Mouse (Mus musculus) adrenal gland, postnatal 10 days (tissue): ENCODE measurements around the gene Efna3. TPM values are rescaled to one million over a fixed set of nuclear protein-coding genes. Genes with fewer than 3 reads are reported as not detected.

Source experiments
- DNase-seq: peaks from one replicate; pipeline ENCODE4 v3.0.0; 2021; ENCODE audit warnings: mixed read lengths
- total RNA-seq, 2 experiments: library from RNA; stranded (reverse); gene quantifications; 2 replicates each; pipeline ENCODE4 v1.2.3; 2021

Efna3 gene
- total RNA-seq, 2 experiments from 2014 or later: 0.51 to 0.73 TPM

DNA sequence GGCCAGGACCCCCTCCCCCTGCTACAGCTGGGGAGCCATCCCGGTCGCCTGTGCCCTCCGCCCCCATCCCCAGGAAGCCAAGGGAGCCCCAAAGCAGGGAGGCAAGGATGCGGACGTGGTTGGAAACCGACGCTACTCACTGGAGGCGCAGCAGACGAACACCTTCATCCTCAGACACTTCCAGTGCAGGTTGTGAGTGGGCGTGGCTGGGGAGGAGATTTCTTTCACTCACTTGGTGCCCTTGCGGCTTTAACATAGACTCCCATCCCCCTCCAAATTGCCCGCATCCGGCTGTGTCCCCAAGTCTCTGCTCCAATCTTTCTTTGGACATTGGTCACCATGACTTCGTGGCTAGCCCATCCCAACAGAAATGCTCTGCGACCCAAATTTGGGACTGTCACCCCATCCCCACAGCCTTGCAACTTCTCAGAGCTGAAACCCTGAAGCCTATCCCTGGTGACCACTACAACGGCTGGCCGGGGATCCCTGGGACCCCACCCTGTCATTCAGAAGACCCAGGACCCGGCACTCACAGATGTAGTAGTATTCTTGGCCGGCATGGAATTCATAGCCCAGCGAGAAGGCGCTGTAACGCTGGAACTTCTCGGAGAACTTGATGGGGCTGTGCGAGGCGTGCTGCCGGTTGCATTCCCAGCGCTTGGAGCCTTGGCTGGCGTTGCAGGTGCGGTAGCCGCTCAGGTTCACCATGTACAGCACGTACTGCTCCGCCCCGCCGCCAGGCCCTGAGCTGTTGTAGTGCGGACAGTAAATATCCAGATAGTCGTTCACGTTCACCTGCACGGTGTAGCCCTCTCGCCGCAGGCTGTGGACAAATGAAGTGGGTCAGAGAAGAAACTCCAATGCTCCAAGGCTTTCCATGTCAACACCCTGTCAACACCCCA lies 6.6 kb downstream of the Efna3 start:
- DNase-seq: no peak

GRCm38 (mm10) chr3:89315195-89315929 lies 7.4 kb downstream of the Efna3 start:
- peak; percentile 88 for DNase-seq

- no peak for DNase-seq
These were observed 8.0 kb downstream of the Efna3 start for GRCm38 (mm10) chr3:89314791-89315190.

GRCm38 (mm10) chr3:89314340-89314739 lies 8.4 kb downstream of the Efna3 start:
- no peak for DNase-seq

DNA sequence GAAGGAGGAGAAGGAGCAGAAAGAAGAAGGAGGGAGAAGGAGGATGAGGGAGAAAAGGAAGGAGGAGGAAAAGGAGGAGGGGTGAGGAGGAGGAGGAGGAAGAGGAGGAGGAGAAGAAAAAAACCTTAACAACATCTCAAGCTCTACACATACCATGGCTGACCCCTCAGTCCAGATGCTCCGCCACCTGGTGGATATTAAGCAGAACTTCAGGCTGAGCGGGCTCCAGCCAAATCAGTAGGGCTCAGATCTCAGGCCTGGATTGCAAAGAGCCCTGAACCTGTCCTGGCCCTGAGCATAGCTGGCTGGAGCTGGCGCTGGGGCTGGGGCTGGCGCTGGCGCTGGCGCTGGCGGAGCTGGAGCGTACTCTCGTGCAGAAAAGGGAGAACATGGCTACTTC lies 14.7 kb downstream of the Efna3 start:
- DNase-seq: peak; percentile 83

GRCm38 (mm10) chr3:89305551-89306325 lies 17.0 kb downstream of the Efna3 start:
- peak; percentile 42 for DNase-seq

DNA sequence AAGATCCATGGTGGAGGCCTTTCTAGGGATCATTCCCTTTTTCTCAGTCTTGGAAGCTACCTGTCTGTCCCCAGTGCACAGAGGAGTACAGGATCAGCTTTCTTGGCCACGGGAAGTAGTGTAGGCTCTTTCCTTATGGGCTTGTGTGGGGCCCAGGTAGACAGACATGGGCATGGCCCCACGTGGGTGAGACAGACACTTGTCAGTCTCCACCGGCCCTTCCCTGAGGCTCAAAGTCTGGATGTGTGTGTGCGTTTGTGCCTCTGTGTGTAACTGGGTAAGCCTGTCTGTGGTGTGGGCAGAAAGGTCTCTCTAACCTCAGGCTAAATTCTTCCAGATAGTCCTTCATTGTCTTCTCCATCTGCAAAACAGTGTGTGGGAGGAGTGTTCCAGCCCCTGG lies 17.7 kb downstream of the Efna3 start:
- no peak for DNase-seq

DNA sequence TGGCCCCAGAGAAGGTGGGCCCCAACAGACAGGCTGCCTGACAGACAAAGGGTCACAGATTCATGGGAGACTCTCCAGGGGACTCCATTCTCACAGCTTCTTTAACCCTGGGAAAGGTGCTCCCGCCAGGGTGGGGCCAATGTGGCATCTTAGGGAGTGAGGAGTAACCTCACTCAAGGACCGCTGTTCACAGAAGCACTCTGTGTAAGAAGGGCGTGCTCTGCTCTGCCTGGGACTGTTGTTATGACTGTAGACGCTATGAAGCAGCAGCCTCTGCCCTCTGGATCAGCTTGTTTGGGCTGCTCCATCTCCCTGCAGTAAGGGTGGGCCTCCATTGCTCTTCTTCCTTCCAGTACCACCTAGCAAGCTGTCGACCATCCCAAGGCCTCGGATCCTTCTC lies 18.3 kb downstream of the Efna3 start:
- no peak for DNase-seq

- DNase-seq: no peak
These were observed 22.3 kb downstream of the Efna3 start for GRCm38 (mm10) chr3:89300514-89300913.

DNA sequence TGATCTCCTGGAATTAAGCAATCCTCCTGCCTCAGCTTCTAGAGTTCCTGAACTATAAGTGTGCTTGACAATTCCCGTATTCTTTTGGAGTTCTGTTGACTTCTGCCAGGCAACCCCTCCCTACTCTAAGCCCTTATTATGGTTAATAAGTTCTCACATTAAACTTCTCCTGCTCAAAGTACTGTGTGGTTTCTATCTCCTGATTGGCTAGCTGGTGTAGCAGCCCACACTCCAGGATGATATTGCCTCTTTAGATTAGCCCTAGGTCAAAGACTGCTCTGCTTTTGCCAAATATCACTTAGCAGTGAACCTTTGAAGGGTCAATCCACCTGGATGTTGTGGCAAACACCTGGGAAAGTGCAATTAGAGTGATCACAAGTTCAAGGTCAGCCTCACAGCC lies 22.7 kb downstream of the Efna3 start:
- no peak for DNase-seq

- DNase-seq: peak; percentile 60
These were observed 23.3 kb downstream of the Efna3 start for GRCm38 (mm10) chr3:89299499-89299898.

DNA sequence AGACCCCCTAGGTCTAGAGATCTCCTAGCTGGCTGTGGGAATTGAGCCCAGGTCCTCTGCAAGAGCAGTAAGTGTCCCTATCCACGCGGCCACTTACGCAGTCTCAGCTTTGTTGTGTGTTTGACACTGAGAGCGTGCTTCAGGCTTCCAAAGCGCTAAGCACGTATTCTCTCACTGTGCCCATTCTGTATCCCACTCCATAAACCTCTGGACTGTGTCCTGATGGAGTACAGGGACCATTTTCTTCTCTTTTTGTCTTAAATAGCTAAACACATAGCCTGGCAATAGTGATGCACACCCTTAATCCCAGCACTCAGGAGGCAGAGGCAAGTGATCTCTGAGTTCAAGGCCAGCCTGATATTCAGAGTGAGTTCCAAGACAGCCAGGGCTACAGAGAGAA lies 23.9 kb downstream of the Efna3 start:
- DNase-seq: no peak

DNA sequence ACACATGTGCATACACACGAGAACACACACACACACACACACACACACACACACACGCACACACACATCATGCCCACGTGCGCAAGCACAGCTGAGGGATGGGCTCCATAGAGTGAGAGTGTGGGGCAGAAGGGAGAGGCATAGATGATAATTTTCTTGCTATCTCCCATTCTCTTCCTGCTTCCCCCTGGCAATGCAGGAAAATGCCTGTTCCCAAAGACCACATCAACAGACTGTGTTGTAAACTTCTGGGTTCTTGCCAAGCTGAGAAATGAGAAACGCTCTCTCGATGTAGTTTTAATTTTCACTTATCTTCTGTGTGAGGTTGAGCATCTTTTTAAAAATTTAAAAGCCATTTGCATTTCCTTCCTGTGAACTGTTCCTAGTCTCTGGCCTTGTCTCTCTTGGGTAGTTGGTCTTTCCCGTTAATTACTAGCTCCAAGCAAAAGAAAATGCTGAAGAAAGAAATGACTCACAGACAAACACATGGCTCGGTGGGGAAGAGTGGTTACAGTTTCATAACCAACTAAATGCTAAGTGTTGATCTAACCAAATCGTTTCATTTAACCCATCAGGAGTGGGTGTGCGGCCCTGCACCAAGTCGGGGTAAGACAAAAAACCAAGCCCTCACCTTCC lies 25.9 kb downstream of the Efna3 start:
- no peak for DNase-seq

DNA sequence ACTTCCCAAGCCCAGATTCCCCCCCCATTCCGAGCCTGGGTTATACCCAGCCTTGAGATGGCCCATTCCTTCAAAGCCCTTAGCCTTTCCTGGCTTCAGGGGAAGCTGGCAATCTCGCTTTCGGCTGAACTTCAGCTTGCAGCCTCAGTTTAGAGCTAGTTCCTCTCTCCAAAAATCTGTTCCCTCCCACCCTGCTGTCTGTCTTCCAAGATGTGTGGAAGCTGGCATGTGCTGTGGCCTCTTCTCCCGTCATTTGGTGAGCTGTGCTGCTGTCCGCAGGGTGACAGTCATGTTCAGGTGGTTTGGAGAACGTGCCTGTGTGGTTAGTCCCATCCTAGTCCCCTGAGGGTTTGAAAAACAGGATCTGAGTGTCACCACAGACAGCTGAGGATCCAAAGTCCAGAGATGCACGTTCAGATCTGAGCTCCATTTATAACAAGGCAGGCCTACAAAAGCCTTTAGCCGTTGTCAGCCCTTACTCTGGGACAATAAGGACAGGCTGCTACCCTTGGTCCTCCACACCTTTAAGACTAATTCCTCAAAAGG lies 27.0 kb downstream of the Efna3 start:
- no peak for DNase-seq

- no peak for DNase-seq
These were observed 28.6 kb downstream of the Efna3 start for GRCm38 (mm10) chr3:89294195-89294594.

DNA sequence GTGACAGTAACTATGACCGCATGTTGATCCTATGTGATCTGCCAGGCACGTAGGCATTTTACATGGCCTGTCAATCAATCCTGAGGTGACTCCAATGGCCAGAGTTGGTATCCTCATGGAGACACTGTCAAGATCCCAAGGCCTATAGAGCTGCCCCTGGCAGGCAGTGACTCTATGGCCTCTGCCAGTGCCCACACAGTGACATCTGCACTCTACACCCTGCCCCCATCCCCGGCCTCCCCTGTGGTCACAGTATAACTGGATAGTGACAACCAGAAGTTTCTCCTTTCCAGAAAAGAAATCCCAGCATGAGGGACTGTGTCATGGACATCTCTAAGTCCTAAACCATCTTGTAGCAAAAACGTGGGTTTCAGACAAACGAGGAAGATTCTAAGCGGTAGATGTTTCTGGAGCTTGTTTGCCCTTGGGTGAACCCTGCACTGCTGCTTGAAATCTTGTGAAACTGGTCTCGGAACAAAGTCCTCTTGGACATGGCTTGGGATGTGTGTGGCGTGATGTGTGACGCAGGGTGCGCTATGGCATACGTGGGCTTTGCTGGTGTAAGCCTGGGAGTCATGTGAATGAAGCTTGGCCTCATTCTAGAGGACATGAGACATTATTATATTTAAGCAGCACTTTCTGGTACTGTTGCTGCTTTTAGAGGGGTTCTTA lies 29.4 kb downstream of the Efna3 start:
- DNase-seq: no peak

DNA sequence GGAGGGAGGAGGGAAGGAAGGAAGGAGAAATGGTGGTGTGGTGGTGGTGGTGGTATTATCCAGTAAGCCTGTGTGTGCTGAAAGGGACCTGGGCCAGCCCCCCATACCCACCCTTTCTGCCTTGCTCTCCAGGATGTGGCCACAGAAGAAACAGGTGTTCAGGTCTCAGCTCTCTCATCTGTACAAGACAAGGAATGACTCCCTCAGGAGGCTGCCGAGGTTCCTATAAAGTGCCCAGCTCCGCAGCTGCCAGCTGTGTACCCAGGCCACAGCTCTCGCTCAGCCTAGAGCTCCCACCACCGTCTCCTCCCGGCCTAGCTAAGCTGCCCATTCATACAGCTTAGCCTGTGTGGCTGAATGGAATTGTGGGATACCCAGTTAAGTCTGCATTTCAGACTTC lies 30.5 kb downstream of the Efna3 start:
- DNase-seq: no peak

DNA sequence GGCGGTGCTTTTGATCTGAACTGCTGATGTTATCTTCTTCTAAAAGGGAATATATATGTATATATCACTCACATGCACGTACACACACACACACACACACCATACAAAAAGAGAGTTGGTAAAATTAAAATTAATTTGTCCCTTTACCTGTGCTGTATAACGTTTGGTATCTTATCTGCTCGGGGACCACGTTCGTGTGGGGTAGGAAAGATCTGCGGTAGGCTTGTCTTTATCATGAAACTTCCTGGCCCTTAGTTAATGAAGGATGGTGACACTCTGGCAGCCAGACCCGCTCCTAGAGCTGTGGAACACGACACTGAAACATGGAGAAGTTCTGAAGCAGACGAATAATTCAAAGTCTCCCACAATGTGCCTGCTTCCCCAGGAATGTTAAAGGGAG lies 30.9 kb downstream of the Efna3 start:
- DNase-seq: no peak

DNA sequence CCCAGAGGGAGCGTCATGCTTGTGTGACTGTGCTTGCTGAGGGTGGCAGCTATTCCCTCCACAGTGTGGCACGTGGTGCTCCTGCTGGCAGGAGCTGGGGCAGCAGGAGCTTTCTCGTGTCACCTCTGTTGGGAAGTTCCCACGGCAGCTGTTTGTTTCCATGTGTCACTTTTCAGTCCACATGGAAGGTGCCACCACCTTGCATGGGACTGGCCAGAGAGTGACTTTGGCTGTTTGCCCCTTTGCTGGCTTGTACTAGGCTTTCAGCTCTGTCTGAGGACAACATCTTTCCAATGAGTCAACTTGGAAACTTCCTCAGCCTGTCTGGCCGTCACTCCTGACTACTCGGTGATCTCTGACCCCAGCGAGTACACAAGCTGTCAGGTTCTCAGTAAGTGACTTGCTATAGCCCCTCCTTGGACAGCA lies 34.2 kb downstream of the Efna3 start:
- DNase-seq: no peak

GRCm38 (mm10) chr3:89287286-89287685 lies 35.5 kb downstream of the Efna3 start:
- no peak for DNase-seq

DNA sequence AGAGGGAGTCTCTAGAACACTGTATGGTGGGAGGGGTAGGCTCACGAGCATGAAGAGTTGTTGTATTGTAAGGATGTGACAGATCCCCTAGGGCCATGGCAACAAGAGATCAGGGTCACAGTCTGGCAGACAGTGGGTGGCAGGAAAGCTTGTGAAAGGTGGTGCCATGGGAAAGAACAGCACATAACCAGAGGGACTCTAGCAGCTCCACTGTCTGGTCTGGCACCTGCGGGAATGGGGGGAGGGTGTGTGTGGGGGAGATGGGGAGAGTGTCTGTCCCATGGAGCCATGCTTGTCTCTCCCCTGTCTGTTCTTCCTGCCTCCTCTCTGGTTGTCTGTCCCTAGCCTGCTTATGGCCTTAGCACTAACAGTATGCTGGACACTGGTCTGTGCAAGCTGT lies 37.2 kb downstream of the Efna3 start:
- DNase-seq: no peak
